Mouse (Mus musculus): ENCODE data around the gene Lmln.

DNA sequence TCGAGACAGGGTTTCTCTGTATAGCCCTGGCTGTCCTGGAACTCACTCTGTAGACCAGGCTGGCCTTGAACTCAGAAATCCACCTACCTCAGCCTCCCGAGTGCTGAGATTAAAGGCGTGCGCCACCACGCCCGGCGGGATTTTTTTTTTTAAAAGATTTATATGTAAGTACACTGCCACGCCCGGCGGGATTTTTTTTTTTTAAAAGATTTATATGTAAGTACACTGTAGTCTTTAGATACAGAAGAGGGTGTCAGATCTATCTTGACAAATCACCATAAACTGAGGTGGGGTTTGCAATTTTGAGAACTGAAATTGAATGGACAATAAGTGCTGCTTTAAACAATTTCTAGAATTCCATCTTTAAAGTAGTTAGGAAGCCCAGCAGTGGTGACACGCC is 921 bp upstream of the Lmln start:
- no peak for TF ChIP-seq POLR2A (IDR thresholded peaks at IDR 0.05; ENCODE audit: borderline replicate concordance, control insufficient read depth, low read depth, low read length)
- no peak for TF ChIP-seq CTCF (IDR thresholded peaks at IDR 0.05; ENCODE audit: control insufficient read depth, insufficient read depth, low read length)

Measured in bone marrow, adult 2 months (tissue).